Mouse (Mus musculus) embryonic facial prominence, embryonic 15.5 days (tissue): Measurements from ENCODE around the gene Wif1. TPM values are rescaled to one million over a fixed set of nuclear protein-coding genes. Genes with fewer than 3 reads are reported as not detected.

Experiments
- ATAC-seq: fragments of 200-750 bp; cut with Nextera tagmentation; 2 replicates; pipeline ENCODE4 v1.8.0; 2017; ENCODE audit warnings: low read depth, moderate TSS enrichment; ENCODE audit not compliant: insufficient number of reproducible peaks, low FRiP score, low TSS enrichment
- H3K27ac ChIP-seq: fragments of 300-500 bp; sonication (generic); replicated peaks from 2 replicates; pipeline ENCODE4 v1.5.1; 2015; ENCODE audit warnings: mild to moderate bottlenecking, inconsistent platforms
- H3K27me3 ChIP-seq: fragments of 300-500 bp; sonication (generic); 2 replicates; pipeline ENCODE4 v1.6.1; 2015; ENCODE audit warnings: inconsistent platforms
- H3K36me3 ChIP-seq: fragments of 300-500 bp; sonication (generic); 2 replicates; pipeline ENCODE4 v1.6.1; 2015; ENCODE audit warnings: mild to moderate bottlenecking, inconsistent platforms
- H3K4me1 ChIP-seq: fragments of 300-500 bp; sonication (generic); 2 replicates; pipeline ENCODE4 v1.6.1; 2015; ENCODE audit warnings: inconsistent platforms
- H3K4me2 ChIP-seq: fragments of 300-500 bp; sonication (generic); replicated peaks from 2 replicates; pipeline ENCODE4 v1.6.1; 2015; ENCODE audit warnings: mild to moderate bottlenecking, inconsistent platforms
- H3K4me3 ChIP-seq: fragments of 300-500 bp; sonication (generic); replicated peaks from 2 replicates; pipeline ENCODE4 v1.5.1; 2015; ENCODE audit warnings: mild to moderate bottlenecking, inconsistent platforms
- H3K9ac ChIP-seq: fragments of 300-500 bp; sonication (generic); 2 replicates; pipeline ENCODE4 v1.6.1; 2015; ENCODE audit warnings: inconsistent platforms
- H3K9me3 ChIP-seq: fragments of 300-500 bp; sonication (generic); replicated peaks from 2 replicates; pipeline ENCODE4 v1.6.1; 2016; ENCODE audit warnings: inconsistent platforms
- WGBS: fragments of 180-500 bp; shearing (Covaris S2); methylation state at CpG from one replicate; pipeline ENCODE4 v1.1.7; 2015; 5-methylcytosine and 5-hydroxymethylcytosine counted together
- polyA plus RNA-seq: library from polyadenylated mRNA; unstranded; fragments of >200 nt; fragmentation: Nextera tagmentation; extraction: Ambion mirVana; gene quantifications from 2 replicates; pipeline ENCODE4 v1.2.1, GENCODE M21; 2015

The Wif1 gene
- polyA plus RNA-seq, 1 experiment from 2014 or later, result 92.7 TPM

GRCm38 (mm10) chr10:121080500-121080899, 46.7 kb downstream of the Wif1 start:
- ATAC-seq, result no peak
- Histone ChIP-seq H3K4me1 (no peaks in the 10 kb centered on the region), H3K4me2 (no peak overlapping the region), H3K27ac (no peak overlapping the region), H3K9ac (no peak overlapping the region), H3K9me3 (no peaks in the 10 kb centered on the region), H3K27me3 (no peaks in the 10 kb centered on the region), H3K36me3 (no peaks in the 10 kb centered on the region), H3K4me3 (no peak overlapping the region)
- WGBS, result 67% methylated on average over 9 of the region's 9 CpGs

GRCm38 (mm10) chr10:121082881-121083280, 49.1 kb downstream of the Wif1 start:
- Histone ChIP-seq H3K36me3 (no peaks in the 10 kb centered on the region), H3K9ac (no peak overlapping the region), H3K4me2 (no peak overlapping the region), H3K4me3 (no peak overlapping the region), H3K4me1 (no peaks in the 10 kb centered on the region), H3K9me3 (no peaks in the 10 kb centered on the region), H3K27ac (no peak overlapping the region), H3K27me3 (no peaks in the 10 kb centered on the region)
- ATAC-seq, result no peak
- 90% methylated on average over 4 of the region's 4 CpGs for WGBS

- no peak overlapping the region for H3K27ac ChIP-seq
- H3K36me3 ChIP-seq, result no peaks in the 10 kb centered on the region
- no peak overlapping the region for H3K4me3 ChIP-seq
- H3K9me3 ChIP-seq, result no peaks in the 10 kb centered on the region
- H3K4me2 ChIP-seq, result no peak overlapping the region
- ATAC-seq, result no peak
- no peak overlapping the region for H3K9ac ChIP-seq
- no peaks in the 10 kb centered on the region for H3K4me1 ChIP-seq
- no peaks in the 10 kb centered on the region for H3K27me3 ChIP-seq
- 68% methylated on average over 10 of the region's 10 CpGs for whole genome bisulfite sequencing
Measured at GRCm38 (mm10) chr10:121083512-121083911, 49.8 kb downstream of the Wif1 start.

- no peak for ATAC-seq
- Histone ChIP-seq H3K27ac (no peak overlapping the region), H3K4me2 (no peak overlapping the region), H3K4me3 (no peak overlapping the region), H3K4me1 (peaks cover 9% of the 10 kb centered on the region), H3K9me3 (no peaks in the 10 kb centered on the region), H3K27me3 (no peaks in the 10 kb centered on the region), H3K9ac (no peak overlapping the region), H3K36me3 (no peaks in the 10 kb centered on the region)
- 54% methylated on average over 5 of the region's 5 CpGs for WGBS
Measured at GRCm38 (mm10) chr10:121088679-121089078, 54.9 kb downstream of the Wif1 start.

GRCm38 (mm10) chr10:121089312-121089711, 55.6 kb downstream of the Wif1 start:
- Histone ChIP-seq H3K4me3 (peak overlapping the region; percentile 15; the same call in 1 of the 2 replicates), H3K4me1 (peaks cover 9% of the 10 kb centered on the region), H3K27ac (no peak overlapping the region), H3K36me3 (no peaks in the 10 kb centered on the region), H3K27me3 (no peaks in the 10 kb centered on the region), H3K9me3 (no peaks in the 10 kb centered on the region), H3K9ac (no peak overlapping the region), H3K4me2 (peak overlapping the region; percentile 39)
- 1% methylated on average over 6 of the region's 6 CpGs for WGBS
- no peak for ATAC-seq

- 17% methylated on average over 8 of the region's 8 CpGs for WGBS
- H3K4me2 ChIP-seq, result peak overlapping the region; percentile 39
- H3K36me3 ChIP-seq, result no peaks in the 10 kb centered on the region
- ATAC-seq, result no peak
- H3K9me3 ChIP-seq, result no peaks in the 10 kb centered on the region
- H3K27me3 ChIP-seq, result no peaks in the 10 kb centered on the region
- no peak overlapping the region for H3K4me3 ChIP-seq
- H3K27ac ChIP-seq, result no peak overlapping the region
- no peak overlapping the region for H3K9ac ChIP-seq
- H3K4me1 ChIP-seq, result peaks cover 9% of the 10 kb centered on the region
Measured at GRCm38 (mm10) chr10:121090006-121090405, 56.2 kb downstream of the Wif1 start.

- Histone ChIP-seq H3K36me3 (no peaks in the 10 kb centered on the region), H3K9ac (no peak overlapping the region), H3K4me1 (peaks cover 20% of the 10 kb centered on the region), H3K4me2 (no peak overlapping the region), H3K27ac (no peak overlapping the region), H3K9me3 (no peaks in the 10 kb centered on the region), H3K4me3 (no peak overlapping the region), H3K27me3 (no peaks in the 10 kb centered on the region)
- WGBS, result 57% methylated on average over 12 of the region's 12 CpGs
- ATAC-seq, result no peak
Measured at GRCm38 (mm10) chr10:121095948-121096347, 62.2 kb downstream of the Wif1 start.

GRCm38 (mm10) chr10:121098263-121098662, 64.5 kb downstream of the Wif1 start:
- Histone ChIP-seq H3K36me3 (no peaks in the 10 kb centered on the region), H3K9me3 (no peaks in the 10 kb centered on the region), H3K9ac (no peak overlapping the region), H3K4me1 (peaks cover 20% of the 10 kb centered on the region), H3K4me3 (no peak overlapping the region), H3K4me2 (no peak overlapping the region), H3K27me3 (no peaks in the 10 kb centered on the region), H3K27ac (no peak overlapping the region)
- 38% methylated on average over 12 of the region's 12 CpGs for WGBS
- no peak for ATAC-seq

GRCm38 (mm10) chr10:121099658-121100057, 65.9 kb downstream of the Wif1 start:
- no peak overlapping the region for H3K27ac ChIP-seq
- no peak; the same call in 1 of the 2 replicates for ATAC-seq
- 11% methylated on average over 11 of the region's 11 CpGs for WGBS

GRCm38 (mm10) chr10:121116115-121116514, 82.4 kb downstream of the Wif1 start:
- no peak overlapping the region for H3K4me2 ChIP-seq
- no peaks in the 10 kb centered on the region for H3K27me3 ChIP-seq
- ATAC-seq, result no peak
- H3K27ac ChIP-seq, result no peak overlapping the region
- H3K36me3 ChIP-seq, result no peaks in the 10 kb centered on the region
- H3K9ac ChIP-seq, result no peak overlapping the region
- peaks cover 9% of the 10 kb centered on the region; the same call in 1 of the 2 replicates for H3K9me3 ChIP-seq
- H3K4me1 ChIP-seq, result no peaks in the 10 kb centered on the region
- no peak overlapping the region for H3K4me3 ChIP-seq

More at GRCm38 (mm10) chr10:121099658-121100057, 65.9 kb downstream of the Wif1 start:
- H3K27me3 ChIP-seq, result no peaks in the 10 kb centered on the region
- no peaks in the 10 kb centered on the region for H3K36me3 ChIP-seq
- no peak overlapping the region for H3K9ac ChIP-seq
- H3K4me1 ChIP-seq, result peaks cover 20% of the 10 kb centered on the region
- no peaks in the 10 kb centered on the region for H3K9me3 ChIP-seq
- H3K4me3 ChIP-seq, result no peak overlapping the region
- H3K4me2 ChIP-seq, result no peak overlapping the region

- 29% methylated on average over 4 of the region's 4 CpGs for WGBS
- H3K9me3 ChIP-seq, result peaks cover 9% of the 10 kb centered on the region; the same call in 1 of the 2 replicates
- H3K4me2 ChIP-seq, result no peak overlapping the region
- H3K9ac ChIP-seq, result no peak overlapping the region
- ATAC-seq, result no peak
- no peaks in the 10 kb centered on the region for H3K36me3 ChIP-seq
- H3K4me1 ChIP-seq, result no peaks in the 10 kb centered on the region
- H3K27ac ChIP-seq, result no peak overlapping the region
- no peaks in the 10 kb centered on the region for H3K27me3 ChIP-seq
- H3K4me3 ChIP-seq, result no peak overlapping the region
Measured at GRCm38 (mm10) chr10:121116636-121117035, 82.9 kb downstream of the Wif1 start.

GRCm38 (mm10) chr10:121120751-121121150, 87.0 kb downstream of the Wif1 start:
- no peak overlapping the region for H3K27ac ChIP-seq
- no peak overlapping the region for H3K4me2 ChIP-seq
- ATAC-seq, result no peak
- H3K9me3 ChIP-seq, result no peaks in the 10 kb centered on the region
- no peaks in the 10 kb centered on the region for H3K27me3 ChIP-seq
- no peaks in the 10 kb centered on the region for H3K36me3 ChIP-seq
- no peak overlapping the region for H3K4me3 ChIP-seq
- no peak overlapping the region for H3K9ac ChIP-seq
- no peaks in the 10 kb centered on the region for H3K4me1 ChIP-seq
- WGBS, result 88% methylated on average over 6 of the region's 6 CpGs
